Mouse (Mus musculus) liver, adult 2 months (tissue): ENCODE results near the gene Gm20696. TPM values are rescaled to one million over a fixed set of nuclear protein-coding genes. Genes with fewer than 3 reads are reported as not detected.
A peak's percentile ranks its signal among the peaks of the same experiment; 100 is the strongest.

ENCODE experiments used
- DNase-seq: peaks from one replicate; pipeline ENCODE4 v3.0.0-alpha.2; 2011; ENCODE audit warnings: low read depth, low spot score; ENCODE audit errors: extremely low read depth
- H3K27ac ChIP-seq: fragments of 200-500 bp; replicated peaks from 2 replicates; pipeline ENCODE4 v1.5.1; 2012; ENCODE audit warnings: low read depth, mild to moderate bottlenecking, control low read depth, inconsistent platforms, low read length; ENCODE audit not compliant: insufficient read depth
- H3K27me3 ChIP-seq: fragments of 200-500 bp; 2 replicates; pipeline ENCODE4 v1.6.1; 2012; ENCODE audit warnings: mild to moderate bottlenecking, moderate library complexity, low read length, inconsistent platforms; ENCODE audit not compliant: control insufficient read depth, insufficient read depth
- H3K36me3 ChIP-seq: fragments of 200-500 bp; 2 replicates; pipeline ENCODE4 v1.6.1; 2012; ENCODE audit warnings: low read length, inconsistent platforms; ENCODE audit not compliant: control insufficient read depth, insufficient read depth
- H3K4me1 ChIP-seq: fragments of 200-500 bp; 2 replicates; pipeline ENCODE4 v1.6.1; 2011; ENCODE audit warnings: low read length; ENCODE audit not compliant: control insufficient read depth, insufficient read depth
- H3K4me3 ChIP-seq: fragments of 200-500 bp; 2 replicates; pipeline ENCODE4 v1.5.1; 2011; ENCODE audit warnings: low read depth, mild to moderate bottlenecking, control low read depth, low read length, moderate library complexity; ENCODE audit not compliant: insufficient read depth
- H3K79me2 ChIP-seq: fragments of 200-500 bp; 2 replicates; pipeline ENCODE4 v1.6.1; 2012; ENCODE audit warnings: inconsistent platforms, mild to moderate bottlenecking, low read length, moderate library complexity; ENCODE audit not compliant: control insufficient read depth, insufficient read depth
- H3K9ac ChIP-seq: fragments of 200-500 bp; 2 replicates; pipeline ENCODE4 v1.6.1; 2012; ENCODE audit warnings: low read depth, mild to moderate bottlenecking, control low read depth, inconsistent platforms, low read length
- CTCF ChIP-seq: fragments of 200-500 bp; IDR thresholded peaks from 2 replicates; pipeline ENCODE4 v1.5.1; 2011; ENCODE audit warnings: low read depth, low read length, control low read depth
- POLR2A ChIP-seq: fragments of 200-500 bp; IDR thresholded peaks from 2 replicates; pipeline ENCODE4 v1.6.1; 2011; ENCODE audit warnings: low read length, control low read depth; ENCODE audit not compliant: insufficient read depth; ENCODE audit errors: extremely low read depth
- WGBS: fragments of 180-500 bp; shearing (Covaris S2); methylation state at CpG from one replicate; pipeline ENCODE4 v1.1.7; 2018; 5-methylcytosine and 5-hydroxymethylcytosine counted together
- polyA plus RNA-seq: library from polyadenylated mRNA; depleted of rRNA; stranded (reverse); fragments of >200 nt; gene quantifications from 2 replicates; pipeline ENCODE4 v1.2.3, GENCODE M21; 2012
- total RNA-seq: library from RNA; depleted of rRNA; stranded (reverse); fragments of >200 nt; gene quantifications from 2 replicates; pipeline ENCODE4 v1.2.3, GENCODE M21; 2014

Gm20696 gene
- total and polyA plus RNA-seq, 2 experiments = 0.26 to 6.5 TPM

DNA sequence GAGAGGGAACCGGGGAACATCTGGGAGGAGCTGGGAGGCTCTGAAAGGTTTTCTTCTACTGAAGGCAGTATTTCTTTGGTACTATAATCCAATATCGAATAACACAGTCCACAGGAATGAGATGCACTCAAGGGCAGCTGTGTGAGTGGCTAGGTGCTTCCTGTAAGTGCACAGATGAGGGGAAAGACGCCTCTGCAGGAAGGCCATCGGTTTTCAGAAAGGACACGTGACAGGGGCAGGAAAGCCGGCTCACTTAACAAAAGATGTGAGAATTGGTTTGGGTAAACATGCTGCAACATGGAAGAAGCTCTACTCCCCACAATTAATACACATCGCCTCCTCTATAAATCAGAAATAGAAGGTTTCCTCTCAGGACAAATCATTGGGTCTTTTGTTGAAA lies 40.8 kb downstream of the Gm20696 start:
- no peak overlapping the region for H3K9ac ChIP-seq
- H3K79me2 ChIP-seq = no peaks in the 10 kb centered on the region
- H3K4me1 ChIP-seq = no peaks in the 10 kb centered on the region
- no peaks in the 10 kb centered on the region for H3K36me3 ChIP-seq
- H3K4me3 ChIP-seq = no peak overlapping the region
- DNase-seq = no peak
- H3K27me3 ChIP-seq = no peaks in the 10 kb centered on the region
- TF ChIP-seq CTCF (no peak), POLR2A (no peak)
- no peak overlapping the region for H3K27ac ChIP-seq
- WGBS = 61% methylated on average over 7 of the region's 7 CpGs

DNA sequence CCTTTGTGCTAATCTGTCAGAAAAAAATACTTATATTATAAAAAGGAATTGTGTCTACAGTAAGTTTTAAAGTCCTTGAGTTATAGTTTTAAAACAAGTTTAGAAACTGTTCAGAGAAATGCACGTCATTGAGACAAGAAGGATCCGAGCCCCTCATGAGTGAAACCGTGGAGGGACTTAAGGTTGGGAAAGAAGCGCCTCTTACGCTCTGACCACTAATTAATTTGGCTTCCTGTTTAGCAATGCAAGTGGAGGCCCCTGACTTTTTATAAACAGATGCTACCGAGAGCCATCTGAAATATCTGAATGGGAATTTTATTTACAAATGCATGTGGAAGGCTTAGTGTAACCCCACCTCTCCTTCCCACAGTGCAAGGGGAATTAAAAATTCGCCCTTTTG lies 41.3 kb downstream of the Gm20696 start:
- Histone ChIP-seq H3K36me3 (no peaks in the 10 kb centered on the region), H3K4me1 (no peaks in the 10 kb centered on the region), H3K27ac (no peak overlapping the region), H3K79me2 (no peaks in the 10 kb centered on the region), H3K9ac (no peak overlapping the region), H3K4me3 (no peak overlapping the region), H3K27me3 (no peaks in the 10 kb centered on the region)
- 81% methylated on average over 7 of the region's 7 CpGs for WGBS
- TF ChIP-seq CTCF (no peak), POLR2A (no peak)
- DNase-seq = no peak

DNA sequence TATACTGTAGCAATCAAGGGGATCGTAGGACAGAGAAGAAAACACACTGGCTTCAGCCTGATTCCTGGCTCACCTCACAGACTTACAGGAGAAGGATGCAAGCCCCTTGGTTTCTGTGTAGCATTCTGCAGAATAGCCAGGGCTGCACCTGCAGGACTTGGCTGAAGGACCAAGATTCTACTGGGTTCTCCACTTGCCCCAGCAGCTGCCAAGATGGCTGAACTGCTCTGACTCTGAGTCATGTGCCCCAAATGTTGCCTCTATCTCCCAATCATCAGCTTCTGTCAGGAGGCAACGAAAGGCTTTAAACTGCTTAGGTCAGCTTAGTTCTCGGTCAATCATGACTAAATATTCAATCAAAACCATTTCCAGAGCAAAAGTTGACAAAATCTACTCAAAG lies 42.1 kb downstream of the Gm20696 start:
- Histone ChIP-seq H3K79me2 (no peaks in the 10 kb centered on the region), H3K27ac (no peak overlapping the region), H3K27me3 (no peaks in the 10 kb centered on the region), H3K4me1 (no peaks in the 10 kb centered on the region), H3K9ac (no peak overlapping the region), H3K36me3 (no peaks in the 10 kb centered on the region), H3K4me3 (no peak overlapping the region)
- DNase-seq = no peak
- 88% methylated on average over 3 of the region's 3 CpGs for WGBS
- TF ChIP-seq POLR2A (no peak), CTCF (no peak)

DNA sequence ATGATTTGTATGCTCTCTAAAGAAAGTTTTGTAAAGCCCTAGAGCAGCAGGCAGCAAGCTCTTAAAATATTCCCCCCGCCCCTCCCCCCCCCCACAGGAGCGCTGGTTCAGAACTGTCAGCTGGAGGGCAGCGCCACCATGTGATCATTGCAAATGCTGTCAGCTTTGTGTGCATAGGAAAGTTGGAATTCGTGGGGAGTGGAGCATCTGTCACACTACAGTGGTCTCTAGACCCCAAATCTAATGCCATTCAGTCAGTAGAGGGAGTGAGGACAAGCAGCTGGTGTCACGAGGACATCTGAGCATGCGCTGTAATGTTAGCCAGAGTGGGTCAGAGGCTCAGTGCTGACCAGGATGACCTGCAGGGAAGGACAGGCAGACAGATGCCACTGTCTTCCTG lies 43.0 kb downstream of the Gm20696 start:
- Histone ChIP-seq H3K27ac (no peak overlapping the region), H3K79me2 (no peaks in the 10 kb centered on the region), H3K9ac (no peak overlapping the region), H3K4me1 (no peaks in the 10 kb centered on the region), H3K36me3 (no peaks in the 10 kb centered on the region), H3K27me3 (no peaks in the 10 kb centered on the region), H3K4me3 (no peak overlapping the region)
- DNase-seq = no peak
- WGBS = 31% methylated on average over 6 of the region's 6 CpGs
- TF ChIP-seq POLR2A (no peak), CTCF (peak; percentile 36)

DNA sequence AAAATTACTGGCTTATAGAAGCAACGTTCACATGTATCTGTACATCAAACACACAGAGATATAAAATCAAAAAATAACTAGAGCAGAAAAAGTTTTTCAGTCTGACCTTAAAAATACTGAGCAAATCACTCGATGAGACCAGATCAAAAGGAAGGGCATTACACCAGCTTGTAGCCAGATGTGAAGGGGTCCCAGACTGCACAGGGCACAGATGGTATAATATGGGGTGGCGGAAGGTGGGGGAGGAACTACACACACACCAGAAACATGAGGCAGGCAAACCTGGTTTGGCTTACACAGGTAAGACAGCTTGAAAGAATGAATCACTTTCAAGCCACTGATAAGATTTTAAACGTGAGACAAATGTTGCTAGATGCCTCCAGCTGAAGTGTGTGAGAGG lies 45.4 kb downstream of the Gm20696 start:
- no peak for DNase-seq
- Histone ChIP-seq H3K36me3 (no peaks in the 10 kb centered on the region), H3K27me3 (no peaks in the 10 kb centered on the region), H3K4me3 (no peak overlapping the region), H3K9ac (no peak overlapping the region), H3K27ac (no peak overlapping the region), H3K79me2 (no peaks in the 10 kb centered on the region), H3K4me1 (no peaks in the 10 kb centered on the region)
- TF ChIP-seq CTCF = no peak
- TF ChIP-seq POLR2A = no peak
- 77% methylated on average over 4 of the region's 4 CpGs for WGBS

DNA sequence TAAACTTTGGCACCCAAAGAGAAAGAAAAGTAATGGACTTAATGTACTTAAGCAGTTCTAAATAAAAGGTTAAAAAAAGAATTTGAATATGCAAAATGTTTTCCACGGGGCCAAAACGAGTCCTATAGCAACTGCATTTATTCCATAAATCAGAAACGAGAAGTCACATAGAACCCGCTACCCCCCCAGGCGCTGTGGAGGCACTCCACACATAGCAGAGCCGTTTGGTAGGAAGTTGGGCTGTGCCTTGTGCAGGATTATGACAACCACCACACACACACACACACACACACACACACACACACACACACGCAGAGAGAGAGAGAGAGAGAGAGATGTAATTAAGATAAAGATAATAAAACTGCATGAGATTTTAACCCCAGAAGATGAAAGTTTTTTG lies 46.1 kb downstream of the Gm20696 start:
- Histone ChIP-seq H3K79me2 (no peaks in the 10 kb centered on the region), H3K4me1 (no peaks in the 10 kb centered on the region), H3K4me3 (no peak overlapping the region), H3K27me3 (no peaks in the 10 kb centered on the region), H3K27ac (no peak overlapping the region), H3K9ac (no peak overlapping the region), H3K36me3 (no peaks in the 10 kb centered on the region)
- TF ChIP-seq CTCF = no peak
- no peak for TF ChIP-seq POLR2A
- WGBS = 80% methylated on average over 7 of the region's 7 CpGs
- DNase-seq = no peak
